Mouse (Mus musculus) fat pad, adult 2 months (tissue): ENCODE results near the gene Kras.

Experiments
- DNase-seq: peaks from one replicate; pipeline ENCODE4 v3.0.0-alpha.2; 2011; ENCODE audit warnings: low read depth, low spot score; ENCODE audit errors: extremely low read depth

Gene Kras

GRCm38 (mm10) chr6:145249291-145250184 lies 501 bp downstream of the Kras start:
- no peak for DNase-seq

GRCm38 (mm10) chr6:145247886-145248285 lies 2.2 kb downstream of the Kras start:
- no peak for DNase-seq

- no peak for DNase-seq
These were observed 3.2 kb downstream of the Kras start for GRCm38 (mm10) chr6:145246841-145247240.

GRCm38 (mm10) chr6:145242521-145242920 lies 7.5 kb downstream of the Kras start:
- no peak for DNase-seq

- DNase-seq: no peak
These were observed 9.8 kb downstream of the Kras start for GRCm38 (mm10) chr6:145240285-145240684.

- DNase-seq: no peak
These were observed 12.9 kb downstream of the Kras start for GRCm38 (mm10) chr6:145237148-145237547.

- DNase-seq: no peak
These were observed 14.7 kb downstream of the Kras start for GRCm38 (mm10) chr6:145235367-145235766.

- DNase-seq: no peak
These were observed 15.6 kb downstream of the Kras start for GRCm38 (mm10) chr6:145234391-145234790.

- DNase-seq: no peak
These were observed 23.7 kb downstream of the Kras start for GRCm38 (mm10) chr6:145226296-145226695.

GRCm38 (mm10) chr6:145224246-145224645 lies 25.8 kb downstream of the Kras start:
- DNase-seq: no peak

- DNase-seq: no peak
These were observed 34.2 kb downstream of the Kras start for GRCm38 (mm10) chr6:145215826-145216225.

- DNase-seq: no peak
These were observed 36.1 kb downstream of the Kras start for GRCm38 (mm10) chr6:145213916-145214315.

GRCm38 (mm10) chr6:145211376-145212305 lies 38.4 kb downstream of the Kras start:
- DNase-seq: no peak

GRCm38 (mm10) chr6:145210816-145211338 lies 39.2 kb downstream of the Kras start, which contains the start of the genes Casc1 and Etfrf1:
Casc1 (minus strand) TSS chr6:145211005.
Etfrf1 (plus strand) TSS chr6:145211134.
- DNase-seq: peak; percentile 99

GRCm38 (mm10) chr6:145210056-145210680 lies 39.9 kb downstream of the Kras start:
- DNase-seq: no peak

GRCm38 (mm10) chr6:145205142-145205541 lies 44.9 kb downstream of the Kras start:
- DNase-seq: no peak

GRCm38 (mm10) chr6:145204440-145204839 lies 45.6 kb downstream of the Kras start:
- DNase-seq: no peak

GRCm38 (mm10) chr6:145202432-145203125 lies 47.5 kb downstream of the Kras start:
- no peak for DNase-seq

GRCm38 (mm10) chr6:145197949-145198686 lies 51.9 kb downstream of the Kras start:
- DNase-seq: no peak
